Mouse (Mus musculus) liver, embryonic 11.5 days (tissue): ENCODE results near the gene Ypel1. TPM values are rescaled to one million over a fixed set of nuclear protein-coding genes. Genes with fewer than 3 reads are reported as not detected.

Experiments
- ATAC-seq: fragments of 200-750 bp; cut with Nextera tagmentation; replicated peaks from 2 replicates; pipeline ENCODE4 v1.8.0; 2017; ENCODE audit warnings: moderate number of reproducible peaks, mild to moderate bottlenecking, moderate TSS enrichment, moderate library complexity; ENCODE audit not compliant: low FRiP score
- DNase-seq: peaks from one replicate; pipeline ENCODE4 v3.0.0-alpha.2; 2017; ENCODE audit warnings: low spot score
- H3K27ac ChIP-seq: fragments of 300-500 bp; sonication (generic); 2 replicates; pipeline ENCODE4 v1.5.1; 2014; ENCODE audit warnings: mild to moderate bottlenecking, low read depth, low read length, control low read depth
- H3K27me3 ChIP-seq: fragments of 300-500 bp; sonication (generic); replicated peaks from 2 replicates; pipeline ENCODE4 v1.6.1; 2014; ENCODE audit warnings: low read length, mixed read lengths; ENCODE audit not compliant: control insufficient read depth, insufficient read depth
- H3K36me3 ChIP-seq: fragments of 300-500 bp; sonication (generic); 2 replicates; pipeline ENCODE4 v1.6.1; 2014; ENCODE audit warnings: mild to moderate bottlenecking, low read length, moderate library complexity, mixed read lengths; ENCODE audit not compliant: control insufficient read depth, insufficient read depth
- H3K4me1 ChIP-seq: fragments of 300-500 bp; sonication (generic); replicated peaks from 2 replicates; pipeline ENCODE4 v1.6.1; 2014; ENCODE audit warnings: low read length, mixed read lengths; ENCODE audit not compliant: control insufficient read depth, insufficient read depth
- H3K4me2 ChIP-seq: fragments of 300-500 bp; sonication (generic); 2 replicates; pipeline ENCODE4 v1.6.1; 2014; ENCODE audit warnings: mild to moderate bottlenecking, control low read depth, moderate library complexity
- H3K4me3 ChIP-seq: fragments of 300-500 bp; sonication (generic); 2 replicates; pipeline ENCODE4 v1.5.1; 2014; ENCODE audit warnings: low read depth, low read length, control low read depth
- H3K9ac ChIP-seq: fragments of 300-500 bp; sonication (generic); 2 replicates; pipeline ENCODE4 v1.6.1; 2014; ENCODE audit warnings: low read depth, low read length, control low read depth
- H3K9me3 ChIP-seq: fragments of 300-500 bp; sonication (generic); 2 replicates; pipeline ENCODE4 v1.6.1; 2016; ENCODE audit warnings: low read length, inconsistent platforms, mixed read lengths; ENCODE audit not compliant: control insufficient read depth
- WGBS: fragments of 180-500 bp; shearing (Covaris S2); extraction: QIAGEN DNeasy Blood & Tissue Kit; methylation state at CpG from one replicate; pipeline ENCODE4 v1.1.7; 2014; 5-methylcytosine and 5-hydroxymethylcytosine counted together
- microRNA counts: library from miRNA; unstranded; fragments of <30 nt; microRNA quantifications from one replicate; lab custom pipeline; 2015
- microRNA-seq: library from miRNA; unstranded; fragments of <30 nt; microRNA quantifications from one replicate; pipeline ENCODE4, GENCODE M21; 2017; ENCODE audit warnings: borderline number of aligned reads
- polyA plus RNA-seq: library from polyadenylated mRNA; unstranded; fragments of >200 nt; fragmentation: Nextera tagmentation; extraction: Ambion mirVana; gene quantifications from 2 replicates; pipeline ENCODE4 v1.2.1, GENCODE M21; 2014

Gene Ypel1
- polyA plus RNA-seq, 1 experiment from 2014 or later: 11.0 TPM

GRCm38 (mm10) chr16:17131191-17132088 is 61.9 kb downstream of the Ypel1 start:
- Histone ChIP-seq H3K27ac (peak overlapping the region; percentile 59), H3K4me1 (peaks cover 11% of the 10 kb centered on the region; the same call in 1 of the 2 replicates), H3K36me3 (no peaks in the 10 kb centered on the region), H3K4me2 (peak overlapping the region; percentile 92), H3K9me3 (no peaks in the 10 kb centered on the region), H3K27me3 (no peaks in the 10 kb centered on the region), H3K9ac (peak overlapping the region; percentile 78), H3K4me3 (peak overlapping the region; percentile 76)
- ATAC-seq: peak; percentile 1; the same call in 1 of the 2 replicates
- 3% methylated on average over 43 of the region's 43 CpGs for WGBS
- peak; percentile 60 for DNase-seq

GRCm38 (mm10) chr16:17132089-17132905 is 62.8 kb downstream of the Ypel1 start, which contains the start of gene Sdf2l1:
TSS of gene Sdf2l1 (minus strand) at chr16:17132383.
- H3K4me3 ChIP-seq: peak within 1 kb of the TSS; percentile 76
- peak within 1 kb of the TSS; percentile 78 for H3K9ac ChIP-seq
- no peaks in the 10 kb centered on the region for H3K9me3 ChIP-seq
- no peaks in the 10 kb centered on the region for H3K27me3 ChIP-seq
- WGBS: under 1% methylated on average over 47 of the region's 47 CpGs
- H3K4me1 ChIP-seq: peaks cover 11% of the 10 kb centered on the region; the same call in 1 of the 2 replicates
- peak; percentile 99 for DNase-seq
- H3K27ac ChIP-seq: peak within 1 kb of the TSS; percentile 59
- peak within 1 kb of the TSS; percentile 92 for H3K4me2 ChIP-seq
- no peaks in the 10 kb centered on the region for H3K36me3 ChIP-seq
- peak; percentile 97 for ATAC-seq

GRCm38 (mm10) chr16:17132906-17133200 is 63.4 kb downstream of the Ypel1 start:
- DNase-seq (no peak), ATAC-seq (no peak)
- WGBS: 49% methylated on average over 7 of the region's 7 CpGs
- Histone ChIP-seq H3K4me1 (peaks cover 11% of the 10 kb centered on the region; the same call in 1 of the 2 replicates), H3K36me3 (no peaks in the 10 kb centered on the region), H3K27ac (peak overlapping the region; percentile 52), H3K27me3 (no peaks in the 10 kb centered on the region), H3K4me3 (peak overlapping the region; percentile 76), H3K9ac (peak overlapping the region; percentile 74), H3K4me2 (peak overlapping the region; percentile 92), H3K9me3 (no peaks in the 10 kb centered on the region)

MicroRNAs encoded within 50 kb of the gene (microRNA counts, 519-probe panel; counts per million panel counts)
- 6,865 counts per million, percentile 85 among the panel's probes with 10 or more counts for microRNA mmu-miR-130b (lab: Ali Mortazavi, UCI)
- microRNA mmu-miR-301b (lab: Ali Mortazavi, UCI): not detected

Small RNA genes within 50 kb of the gene (microRNA-seq; reads per million reads assigned to microRNA genes)
- gene Mir130b (9,847 reads per million, percentile 93 among the genes with 10 or more reads in this experiment), gene Mir301b (176 reads per million, percentile 54 among the genes with 10 or more reads in this experiment)

Other genes starting within 250 kb of the Ypel1 start
- not detected in 2 replicates for gene Spag6l, start 240.2 kb upstream of the Ypel1 start, polyA plus RNA-seq
- not detected in 2 replicates for gene Igll1, start 205.7 kb upstream of the Ypel1 start, polyA plus RNA-seq
- 55.0 and 56.7 TPM in 2 replicates for gene Top3b, start 199.0 kb upstream of the Ypel1 start, polyA plus RNA-seq
- 0.61 and 0.93 TPM in 2 replicates for gene Vpreb1, start 198.9 kb upstream of the Ypel1 start, polyA plus RNA-seq
- gene Ppm1f, start 173.2 kb upstream of the Ypel1 start, polyA plus RNA-seq: 20.0 and 23.4 TPM in 2 replicates
- 177 and 190 TPM in 2 replicates for gene Mapk1, start 86.3 kb upstream of the Ypel1 start, polyA plus RNA-seq
- gene Ppil2, start 41.6 kb downstream of the Ypel1 start, polyA plus RNA-seq: 111 TPM in 2 replicates
- 52.6 and 56.8 TPM in 2 replicates for gene 2610318N02Rik, start 55.5 kb downstream of the Ypel1 start, polyA plus RNA-seq
- 96.3 and 108 TPM in 2 replicates for gene Sdf2l1, start 62.7 kb downstream of the Ypel1 start, polyA plus RNA-seq
- 33.5 and 34.2 TPM in 2 replicates for gene Ydjc, start 74.9 kb downstream of the Ypel1 start, polyA plus RNA-seq
- gene Ccdc116, start 77.5 kb downstream of the Ypel1 start, polyA plus RNA-seq: 1.7 and 2.4 TPM in 2 replicates
- gene Ube2l3, start 133.0 kb downstream of the Ypel1 start, polyA plus RNA-seq: 369 and 377 TPM in 2 replicates
- 0.18 and 0.45 TPM in 2 replicates for gene Rimbp3, start 138.9 kb downstream of the Ypel1 start, polyA plus RNA-seq
- 7.0 and 8.3 TPM in 2 replicates for gene Hic2, start 163.9 kb downstream of the Ypel1 start, polyA plus RNA-seq
- gene Tmem191c, start 206.4 kb downstream of the Ypel1 start, polyA plus RNA-seq: 5.0 and 7.7 TPM in 2 replicates